Mouse (Mus musculus) brown adipose tissue, adult 24 weeks (tissue): Measurements from ENCODE around the gene Zfp524. TPM values are rescaled to one million over a fixed set of nuclear protein-coding genes. Genes with fewer than 3 reads are reported as not detected.
A peak's percentile ranks its signal among the peaks of the same experiment; 100 is the strongest.
"Not testable (repeated sequence)": the region's sequence is repeated elsewhere in the genome, so short reads cannot be mapped to it uniquely, and the experiment has no call there.

Experiments used
- H3K27ac ChIP-seq: fragments of 200-500 bp; replicated peaks from 2 replicates; pipeline ENCODE4 v1.5.1; 2012; ENCODE audit warnings: low read depth, mild to moderate bottlenecking, low read length
- H3K4me1 ChIP-seq: fragments of 200-500 bp; 2 replicates; pipeline ENCODE4 v1.6.1; 2012; ENCODE audit warnings: low read length, mixed read lengths; ENCODE audit not compliant: control insufficient read depth, insufficient read depth, insufficient read length
- H3K4me3 ChIP-seq: fragments of 200-500 bp; 2 replicates; pipeline ENCODE4 v1.5.1; 2012; ENCODE audit warnings: low read depth, mild to moderate bottlenecking, low read length, moderate library complexity; ENCODE audit not compliant: insufficient read depth
- polyA plus RNA-seq: library from polyadenylated mRNA; stranded (reverse); fragments of >200 nt; gene quantifications from 2 replicates; pipeline ENCODE4 v1.2.4, GENCODE M21; 2012; ENCODE audit not compliant: missing spikeins, insufficient read depth, insufficient read length

Zfp524 gene
- polyA plus RNA-seq, 1 experiment, result 19.4 TPM

DNA sequence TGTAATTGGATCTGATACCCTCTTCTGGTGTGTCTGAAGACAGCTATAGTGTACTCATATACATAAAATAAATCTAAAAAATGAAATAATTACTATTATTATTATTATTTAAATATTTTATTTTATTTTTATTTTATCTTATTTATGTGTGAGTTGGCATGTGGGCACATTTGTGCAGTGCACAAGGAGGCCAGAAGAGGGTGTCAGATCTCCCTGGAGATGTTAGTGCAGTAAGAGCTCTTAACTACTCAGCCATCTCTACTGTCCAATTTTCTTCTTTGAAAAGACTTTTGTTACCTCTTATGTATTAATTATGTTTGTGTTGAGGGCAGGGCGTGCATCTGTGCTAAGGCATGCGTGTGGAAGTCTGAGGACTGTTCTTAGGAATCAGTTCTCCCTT is 14.3 kb upstream of the Zfp524 start:
- no peak overlapping the region for H3K27ac ChIP-seq
- no peak overlapping the region for H3K4me3 ChIP-seq

DNA sequence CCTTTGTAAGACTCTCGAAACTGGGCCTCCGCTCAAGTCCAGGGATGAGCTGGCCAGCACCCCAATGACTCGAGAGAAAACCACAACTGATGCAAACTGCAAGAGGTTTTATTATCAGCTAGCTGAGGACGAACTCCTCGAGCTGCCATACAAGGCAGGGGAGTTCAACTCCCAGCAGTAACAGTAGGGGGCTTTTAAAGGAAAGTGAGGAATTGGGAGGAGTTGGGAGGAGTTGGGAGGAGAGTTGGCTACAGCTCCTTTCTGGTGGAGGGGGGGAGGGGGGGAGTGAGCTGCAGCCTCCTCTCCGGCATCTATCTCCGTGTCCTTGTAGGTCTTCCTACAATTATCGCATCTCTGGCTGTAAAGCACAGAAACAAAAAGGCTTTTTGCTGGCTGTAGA is 11.3 kb upstream of the Zfp524 start:
- not testable (repeated sequence) for H3K4me3 ChIP-seq, H3K27ac ChIP-seq, H3K4me1 ChIP-seq

More for the DNA sequence above, 14.3 kb upstream of the Zfp524 start:
- H3K4me1 ChIP-seq, result peaks cover 8% of the 10 kb centered on the region; the same call in 1 of the 2 replicates

DNA sequence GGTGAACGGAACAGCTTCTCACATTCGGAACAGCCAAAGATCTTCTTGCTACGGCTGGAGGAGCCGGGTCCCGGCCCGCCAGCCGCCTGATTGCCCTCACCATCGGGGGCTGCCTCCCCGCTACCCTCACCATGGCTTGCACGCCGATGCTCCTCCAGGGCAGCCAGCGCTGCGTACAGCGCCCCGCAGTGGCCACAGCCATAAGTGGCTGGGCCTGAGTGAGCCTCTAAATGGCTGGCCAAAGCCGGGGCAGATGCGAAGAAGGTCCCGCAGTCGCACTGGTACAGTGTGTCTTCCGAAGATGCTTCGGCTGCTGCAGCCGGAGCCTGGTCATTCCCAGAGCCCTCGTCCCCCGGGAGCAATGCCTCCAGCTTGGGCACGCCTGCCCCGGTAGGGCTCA is 6.0 kb upstream of the Zfp524 start:
- Histone ChIP-seq H3K27ac (no peak overlapping the region), H3K4me3 (no peak overlapping the region), H3K4me1 (no peaks in the 10 kb centered on the region)

DNA sequence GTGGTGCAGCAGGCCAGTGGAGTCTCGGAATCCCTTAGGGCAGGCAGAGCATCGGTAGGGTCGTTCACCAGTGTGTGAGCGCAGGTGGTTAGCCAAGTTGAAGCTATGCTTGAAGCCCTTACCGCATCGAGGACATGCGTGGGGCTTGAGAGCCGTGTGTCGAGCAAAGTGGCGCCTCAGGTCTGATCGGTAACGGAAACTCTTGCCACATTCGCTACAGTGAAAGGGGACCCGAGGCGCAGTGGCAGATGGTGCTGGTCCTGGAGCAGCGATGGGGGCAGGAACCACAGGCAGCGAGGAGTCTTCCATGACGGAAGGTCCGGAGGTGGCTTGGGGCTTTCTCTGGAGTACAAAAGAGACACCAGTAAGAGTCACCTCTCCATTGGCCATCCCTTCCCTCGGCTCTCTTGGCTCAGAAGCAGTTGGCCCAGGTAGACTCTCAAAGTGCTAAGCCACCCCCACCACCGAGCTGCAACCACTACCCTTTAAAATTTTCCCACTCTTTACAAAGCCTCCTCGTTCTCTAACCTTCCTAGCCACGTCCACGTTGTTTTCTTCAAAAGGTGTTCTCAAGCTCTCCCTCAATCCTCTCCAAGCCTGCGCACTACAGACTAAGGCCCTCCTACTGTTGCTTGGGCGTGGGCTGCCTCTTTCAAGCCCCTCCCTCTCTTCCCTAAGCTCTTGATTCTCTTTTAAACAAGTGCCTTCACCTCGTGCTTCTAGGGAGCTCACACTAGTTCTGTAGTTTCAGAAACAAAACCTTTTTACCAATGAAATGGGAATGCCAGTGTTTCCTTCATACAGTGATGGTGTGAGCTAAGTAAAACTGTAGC is 1.3 kb upstream of the Zfp524 start:
- no peak overlapping the region for H3K4me3 ChIP-seq
- H3K4me1 ChIP-seq, result peaks cover 1% of the 10 kb centered on the region; the same call in 1 of the 2 replicates
- H3K27ac ChIP-seq, result no peak overlapping the region

DNA sequence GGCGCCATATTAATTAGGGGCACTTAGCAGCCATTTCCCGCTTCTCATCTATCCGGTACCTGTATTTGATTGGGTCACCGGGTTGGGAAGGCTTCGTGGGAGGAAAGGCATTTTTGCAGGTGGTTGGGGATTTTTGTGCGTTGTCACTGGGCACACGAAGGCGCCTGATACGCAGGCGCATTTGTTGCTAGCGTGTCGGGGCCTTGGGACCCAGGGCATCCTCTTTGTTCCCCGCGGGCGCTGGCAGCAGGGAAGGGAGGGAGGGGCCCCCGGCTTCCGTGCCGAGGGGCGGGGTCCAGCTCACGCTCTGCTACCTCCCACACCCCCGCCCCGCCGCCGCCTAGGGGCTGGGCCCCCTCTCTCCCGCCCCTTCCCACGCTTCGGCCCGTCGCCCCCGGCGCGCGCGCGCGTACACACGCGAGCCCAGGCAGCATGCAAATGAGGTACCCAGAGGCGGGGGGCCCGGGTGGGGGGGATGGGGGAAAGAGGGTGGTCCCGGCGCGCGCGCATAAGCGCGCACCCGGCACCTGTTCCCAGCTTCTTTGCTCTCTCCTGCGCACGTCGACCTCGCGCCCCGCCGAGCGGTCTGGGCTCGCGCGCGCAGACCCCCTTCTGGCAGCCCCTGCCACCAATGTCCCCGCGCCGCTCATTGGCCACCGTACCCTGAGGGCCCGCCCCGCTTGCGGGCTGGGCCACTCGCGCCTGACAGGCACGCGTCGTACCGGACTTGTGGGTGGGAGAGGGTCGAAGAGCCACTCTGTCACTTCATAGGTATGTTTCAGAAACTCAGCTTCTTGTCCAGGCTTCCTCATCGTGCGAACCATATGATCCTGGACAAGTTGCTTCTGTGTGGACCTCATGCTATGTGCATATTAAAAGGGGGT is 1.1 kb downstream of the Zfp524 start, which contains the start of gene Gm44973:
Gene Gm44973 (plus strand): TSS at position 379 of the 884 bp plus-strand sequence.
- Histone ChIP-seq H3K4me3 (peak within 1 kb of the TSS; percentile 98), H3K4me1 (peaks cover 3% of the 10 kb centered on the region; the same call in 1 of the 2 replicates), H3K27ac (peak within 1 kb of the TSS; percentile 99)

DNA sequence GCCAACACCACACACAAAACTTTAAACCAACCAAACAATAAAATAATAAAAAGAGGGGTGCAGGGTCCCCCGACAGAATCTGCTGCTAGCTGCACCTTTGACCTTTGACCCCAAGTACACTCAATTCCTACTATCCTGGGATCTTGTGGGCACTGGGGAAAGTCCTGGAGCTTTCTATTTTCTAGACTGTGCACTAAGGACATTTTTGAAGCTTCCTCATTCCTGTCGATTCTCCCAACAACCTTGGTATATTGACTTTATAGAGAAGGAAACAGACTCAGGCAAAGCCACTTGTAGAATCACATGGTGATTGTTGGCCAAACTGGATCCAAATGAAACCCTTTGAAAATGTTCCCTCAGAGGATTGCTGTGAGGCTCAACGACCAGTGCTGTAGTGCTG is 1.8 kb downstream of the Zfp524 start:
- peak overlapping the region; percentile 77 for H3K27ac ChIP-seq
- H3K4me1 ChIP-seq, result peaks cover 3% of the 10 kb centered on the region; the same call in 1 of the 2 replicates
- H3K4me3 ChIP-seq, result peak overlapping the region; percentile 75

DNA sequence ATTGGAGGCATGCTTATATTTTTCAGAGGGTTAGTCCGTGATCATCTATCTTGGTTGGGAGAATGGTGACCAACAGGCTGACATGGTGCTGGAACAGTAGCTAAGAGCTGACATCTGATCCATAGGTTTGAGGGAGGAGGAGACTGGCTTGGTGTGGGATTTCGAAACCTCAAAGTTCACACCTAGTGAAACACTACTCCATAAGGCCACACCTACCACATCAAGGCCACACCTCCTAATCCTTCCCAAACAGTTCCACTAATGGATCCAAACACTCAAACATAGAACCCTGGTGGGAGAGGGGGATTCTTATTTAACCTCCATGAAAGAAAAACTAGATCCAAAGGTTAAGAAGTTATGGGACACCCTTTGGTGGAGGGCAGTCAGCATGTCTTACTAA is 2.7 kb downstream of the Zfp524 start:
- Histone ChIP-seq H3K27ac (no peak overlapping the region), H3K4me3 (no peak overlapping the region), H3K4me1 (peaks cover 7% of the 10 kb centered on the region; the same call in 1 of the 2 replicates)

DNA sequence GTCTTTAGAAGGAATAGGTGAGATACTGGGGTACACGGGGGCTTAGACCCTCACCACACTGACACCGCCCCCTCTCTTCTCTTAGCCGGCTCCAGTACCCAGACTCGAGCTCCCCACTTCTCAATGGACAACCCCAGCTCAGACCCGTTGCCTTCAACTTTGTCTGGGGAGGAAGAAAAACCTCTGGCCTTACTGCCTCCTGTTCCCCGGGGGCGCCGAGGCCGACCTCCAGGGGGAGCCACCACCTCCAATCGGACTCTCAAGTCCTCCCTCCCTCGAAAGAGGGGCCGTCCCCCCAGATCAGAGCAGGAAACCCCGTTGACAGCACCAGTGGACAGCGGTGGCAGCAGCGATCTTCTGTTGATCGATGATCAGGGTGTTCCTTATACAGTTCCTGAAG is 3.1 kb downstream of the Zfp524 start:
- Histone ChIP-seq H3K27ac (no peak overlapping the region), H3K4me1 (peaks cover 7% of the 10 kb centered on the region; the same call in 1 of the 2 replicates), H3K4me3 (no peak overlapping the region)

DNA sequence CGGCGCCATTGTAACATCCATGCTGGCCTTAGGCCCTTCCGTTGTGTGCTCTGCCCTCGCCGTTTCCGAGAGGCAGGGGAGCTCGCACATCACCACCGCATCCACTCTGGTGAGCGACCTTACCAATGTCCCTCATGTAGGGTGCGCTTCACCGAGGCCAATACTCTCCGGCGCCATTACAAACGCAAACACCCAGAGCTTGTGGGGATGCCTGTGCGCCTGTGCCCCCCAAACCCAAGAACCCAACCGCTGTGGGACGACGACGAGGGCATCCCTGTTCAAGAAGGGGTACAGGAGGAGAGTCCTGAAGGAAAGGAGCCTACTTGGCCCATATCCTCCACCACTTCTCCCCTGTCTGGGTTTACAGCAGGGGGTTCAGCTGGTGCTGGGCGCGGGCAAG is 3.7 kb downstream of the Zfp524 start:
- no peak overlapping the region for H3K4me3 ChIP-seq
- H3K27ac ChIP-seq, result no peak overlapping the region
- H3K4me1 ChIP-seq, result peaks cover 7% of the 10 kb centered on the region; the same call in 1 of the 2 replicates

DNA sequence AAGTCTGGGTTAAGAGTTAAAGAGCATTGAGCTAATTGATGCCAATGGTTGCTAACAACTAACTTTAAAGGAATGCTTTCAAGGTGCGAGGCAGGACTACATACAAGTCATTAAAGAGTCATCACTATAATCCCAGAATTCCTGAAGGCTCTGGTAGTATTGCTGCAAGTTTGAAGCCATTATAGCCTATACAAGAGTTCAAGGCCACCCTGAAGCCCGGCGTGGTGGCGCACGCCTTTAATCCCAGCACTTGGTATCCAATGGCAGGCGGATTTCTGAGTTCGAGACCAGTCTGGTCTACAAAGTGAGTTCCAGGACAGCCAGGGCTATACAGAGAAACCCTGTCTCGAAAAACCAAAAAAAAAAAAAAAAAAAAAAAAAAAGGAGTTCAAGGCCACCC is 5.4 kb downstream of the Zfp524 start:
- Histone ChIP-seq H3K27ac (peak overlapping the region; percentile 93), H3K4me3 (peak overlapping the region; percentile 64)
- H3K4me1 ChIP-seq, result not testable (repeated sequence)

DNA sequence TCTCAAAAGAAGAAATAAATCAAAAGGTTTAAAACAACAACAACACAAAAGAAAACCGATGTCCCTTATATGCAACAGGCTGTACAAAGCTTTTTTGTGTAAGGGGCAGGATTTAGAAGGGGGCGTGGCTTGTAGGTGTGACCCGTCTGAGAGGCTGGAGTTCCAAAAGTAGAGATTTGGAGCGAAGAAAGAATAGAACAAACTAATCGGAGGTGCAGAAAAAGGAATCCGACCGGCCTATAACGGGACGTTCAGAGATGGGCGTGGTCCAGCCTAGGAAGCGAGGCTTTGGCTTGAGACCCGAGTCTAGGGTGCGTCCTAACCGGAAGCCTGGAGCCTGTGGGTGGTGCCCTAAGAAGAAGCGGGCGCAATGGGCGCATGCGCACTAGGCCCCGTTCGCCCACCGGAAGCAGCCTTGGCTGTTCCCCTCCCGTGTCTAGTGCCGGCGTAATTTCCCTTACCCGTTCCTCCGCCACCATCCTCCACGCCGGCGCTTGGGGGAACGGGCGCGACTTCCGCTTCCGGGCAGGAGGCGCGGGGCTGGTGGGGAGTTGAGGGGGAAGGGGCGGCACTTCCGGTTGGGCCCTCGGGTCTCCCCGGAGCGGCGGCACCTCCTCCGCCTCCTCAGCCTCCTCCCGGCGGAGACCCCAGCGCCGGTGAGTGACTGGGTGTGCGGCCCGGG is 5.9 kb downstream of the Zfp524 start, which contains the start of the genes Zfp865 and Ccdc106:
Gene Zfp865 (plus strand): TSS at position 377 of the 682 bp plus-strand sequence.
Gene Ccdc106 (plus strand): TSS at position 554 of the 682 bp plus-strand sequence.
- peak within 1 kb of the TSS; percentile 64 for H3K4me3 ChIP-seq
- H3K27ac ChIP-seq, result peak within 1 kb of the TSS; percentile 93
- peaks cover 7% of the 10 kb centered on the region; the same call in 1 of the 2 replicates for H3K4me1 ChIP-seq

DNA sequence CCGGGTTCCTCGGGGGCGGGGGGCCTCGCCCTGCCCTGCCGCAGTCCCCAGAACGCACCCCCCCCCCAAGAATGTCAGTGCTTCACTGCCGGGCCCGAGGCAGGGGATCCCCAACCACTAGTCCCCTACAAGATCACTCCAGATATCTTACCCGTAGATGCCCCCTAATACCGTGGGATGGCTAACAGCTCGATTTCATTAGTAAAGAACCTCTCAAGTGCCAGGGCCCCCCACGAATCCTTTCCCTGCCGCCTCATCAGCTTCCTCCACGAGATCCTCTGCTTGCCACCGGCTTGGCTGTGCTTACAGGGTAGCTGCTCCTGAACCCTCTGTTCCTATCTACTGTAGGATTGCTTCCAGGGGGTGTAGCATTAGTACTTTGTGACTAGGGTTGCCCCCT is 6.5 kb downstream of the Zfp524 start:
- H3K4me3 ChIP-seq, result peak overlapping the region; percentile 64
- peak overlapping the region; percentile 88 for H3K27ac ChIP-seq
- peaks cover 7% of the 10 kb centered on the region; the same call in 1 of the 2 replicates for H3K4me1 ChIP-seq

DNA sequence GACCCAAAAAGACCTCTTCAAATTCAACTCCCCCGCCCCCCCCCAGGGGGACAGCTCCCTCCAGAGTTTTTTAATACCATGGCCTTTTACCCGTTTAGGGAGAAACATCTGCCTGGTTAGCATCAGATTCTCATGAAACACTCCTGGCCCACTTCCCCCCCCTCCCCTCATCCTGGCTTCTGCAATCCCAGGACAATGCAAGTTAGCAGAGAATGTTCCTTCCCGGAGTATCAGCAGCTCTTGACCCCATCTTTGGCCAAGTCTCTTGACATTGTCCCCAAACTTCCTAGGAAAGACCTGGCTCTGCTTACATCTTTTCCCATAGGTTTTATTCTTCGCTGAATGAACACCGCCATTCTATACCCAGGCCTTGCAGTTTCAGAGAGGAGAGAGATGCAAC is 7.0 kb downstream of the Zfp524 start:
- Histone ChIP-seq H3K4me3 (peak overlapping the region; percentile 64), H3K4me1 (peaks cover 7% of the 10 kb centered on the region; the same call in 1 of the 2 replicates), H3K27ac (peak overlapping the region; percentile 88; the same call in 1 of the 2 replicates)

DNA sequence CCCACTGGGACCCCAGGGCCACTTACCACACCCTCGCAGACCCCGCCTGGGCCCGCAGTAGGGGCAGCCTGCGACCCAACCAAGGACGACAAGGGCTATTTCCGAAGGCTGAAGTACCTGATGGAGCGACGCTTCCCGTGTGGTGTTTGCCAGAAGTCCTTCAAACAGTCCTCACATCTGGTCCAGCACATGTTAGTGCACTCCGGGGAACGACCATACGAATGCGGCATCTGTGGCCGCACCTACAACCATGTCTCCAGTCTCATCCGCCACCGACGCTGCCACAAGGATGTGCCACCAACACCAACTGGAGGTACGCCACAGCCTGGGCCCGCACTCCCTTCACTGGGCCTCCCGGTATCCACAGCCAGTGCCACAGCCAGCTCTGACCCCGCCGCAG is 15.3 kb downstream of the Zfp524 start:
- H3K4me1 ChIP-seq, result no peaks in the 10 kb centered on the region
- no peak overlapping the region for H3K4me3 ChIP-seq
- H3K27ac ChIP-seq, result no peak overlapping the region
